In genomic region chr4:149426325-149427199, GRCm38 (mm10) we compare ENCODE assay signal across 8 mouse cellular contexts. TPM values are rescaled to one million over a fixed set of nuclear protein-coding genes. Genes with fewer than 3 reads are reported as not detected.
A peak's percentile ranks its signal among the peaks of the same experiment; 100 is the strongest.
DNase-seq lines count a peak whose midpoint lies in the region; ATAC-seq and TF ChIP-seq lines count a peak whose summit lies in the region.

Ube4b (minus strand) TSS chr4:149426749.

- peak; percentile 83 for ATAC-seq in Patski
- peak; percentile 93 for ATAC-seq in hindbrain, embryonic 14.5 days (ENCODE audit: low FRiP score)

- H3K4me3 ChIP-seq in hindbrain, embryonic 14.5 days (replicated peaks; ENCODE audit: low read length): peak within 1 kb of the TSS; percentile 94

- peak within 1 kb of the TSS; percentile 92 for H3K4me2 ChIP-seq in hindbrain, embryonic 14.5 days (replicated peaks)

- WGBS in hindbrain, embryonic 14.5 days: under 1% methylated on average over 44 of the region's 50 CpGs

- H3K27me3 ChIP-seq in Patski: no peaks in the 10 kb centered on the region
- no peaks in the 10 kb centered on the region for H3K27me3 ChIP-seq in hindbrain, embryonic 14.5 days (ENCODE audit: control insufficient read depth, insufficient read depth, low read length)

- H3K27ac ChIP-seq in hindbrain, embryonic 14.5 days: peak within 1 kb of the TSS; percentile 98

- DNase-seq in Patski (ENCODE audit: low read depth, low spot score): peak; percentile 69
- DNase-seq in cerebellum, postnatal 14 days: peak; percentile 100
- DNase-seq in frontal cortex, postnatal 25 days (ENCODE audit: low spot score in 2 of 2): peak; percentile 94 to 95
- peak; percentile 99 for DNase-seq in hindbrain, embryonic 14.5 days (ENCODE audit: low spot score)
- DNase-seq in layer of hippocampus, postnatal 36 days: peak; percentile 95 to 96
- peak; percentile 98 for DNase-seq in lung, postnatal 36 days
- DNase-seq in retina, postnatal 1 day: peak; percentile 99
- DNase-seq in urinary bladder, adult 18-20 months (ENCODE audit: low spot score in 2 of 2): peak; percentile 90 to 91

- TF ChIP-seq CTCF in Patski (IDR thresholded peaks at IDR 0.05): no peak

- no peaks in the 10 kb centered on the region for H3K9me3 ChIP-seq in hindbrain, embryonic 14.5 days (ENCODE audit: control insufficient read depth, low read length)

- H3K36me3 ChIP-seq in hindbrain, embryonic 14.5 days (replicated peaks; ENCODE audit: control insufficient read depth, insufficient read depth): no peaks in the 10 kb centered on the region

- peaks cover 28% of the 10 kb centered on the region; the same call in 1 of the 2 replicates for H3K4me1 ChIP-seq in hindbrain, embryonic 14.5 days (replicated peaks; ENCODE audit: control insufficient read depth, insufficient read depth, low read length)

- POLR2A ChIA-PET in Patski (lab: Charles Lee): interaction anchor here (1.2 kb wide), 1 partner anchor 25 kb away, joined by 4 read pairs; no protein-coding TSS in a partner anchor

- CTCF ChIA-PET in Patski (lab: Charles Lee): no interaction called here

- peak within 1 kb of the TSS; percentile 93 for H3K9ac ChIP-seq in hindbrain, embryonic 14.5 days

- in situ Hi-C loops in Patski (cut with MboI; ENCODE audit: low pct_unique_long_range_greater_than_20kb): no loop called here

RNA-seq across cellular contexts. Expression of gene Ube4b, which starts in this region (rescaled TPM):
- 63.9 TPM for polyA plus RNA-seq in Patski (2021)
- 53.8 and 55.3 TPM in 2 replicates for polyA plus RNA-seq in hindbrain, embryonic 14.5 days (2014; fragmentation: Nextera tagmentation; extraction: Ambion mirVana)
- total RNA-seq in layer of hippocampus, postnatal 36 days (2021): 100 to 1,000 TPM; 100 TPM

Comparison
In these comparisons a context has a peak if more than half of its experiments do, and no peak if none do; other contexts are left out.
1. Peak in every context shown above with its lines: DNase-seq, ATAC-seq, H3K4me3 ChIP-seq and H3K27ac ChIP-seq.